Mouse (Mus musculus) intestine, embryonic 15.5 days (tissue): Measurements from ENCODE around the gene Acd. TPM values are rescaled to one million over a fixed set of nuclear protein-coding genes. Genes with fewer than 3 reads are reported as not detected.
A peak's percentile ranks its signal among the peaks of the same experiment; 100 is the strongest.

ENCODE experiments used
- ATAC-seq: fragments of 200-750 bp; cut with Nextera tagmentation; 2 replicates; pipeline ENCODE4 v1.8.0; 2017; ENCODE audit warnings: moderate TSS enrichment, moderate library complexity
- H3K27ac ChIP-seq: fragments of 300-500 bp; sonication (generic); 2 replicates; pipeline ENCODE4 v1.5.1; 2015; ENCODE audit warnings: mild to moderate bottlenecking, inconsistent platforms
- H3K27me3 ChIP-seq: fragments of 300-500 bp; sonication (generic); replicated peaks from 2 replicates; pipeline ENCODE4 v1.6.1; 2015; ENCODE audit warnings: inconsistent platforms
- H3K36me3 ChIP-seq: fragments of 300-500 bp; sonication (generic); 2 replicates; pipeline ENCODE4 v1.6.1; 2015; ENCODE audit warnings: inconsistent platforms
- H3K4me1 ChIP-seq: fragments of 300-500 bp; sonication (generic); replicated peaks from 2 replicates; pipeline ENCODE4 v1.6.1; 2015; ENCODE audit warnings: inconsistent platforms
- H3K4me2 ChIP-seq: fragments of 300-500 bp; sonication (generic); replicated peaks from 2 replicates; pipeline ENCODE4 v1.6.1; 2015; ENCODE audit warnings: mild to moderate bottlenecking, inconsistent platforms
- H3K4me3 ChIP-seq: fragments of 300-500 bp; sonication (generic); replicated peaks from 2 replicates; pipeline ENCODE4 v1.5.1; 2015; ENCODE audit warnings: inconsistent platforms
- H3K9ac ChIP-seq: fragments of 300-500 bp; sonication (generic); 2 replicates; pipeline ENCODE4 v1.6.1; 2015; ENCODE audit warnings: inconsistent platforms
- H3K9me3 ChIP-seq: fragments of 300-500 bp; sonication (generic); 2 replicates; pipeline ENCODE4 v1.6.1; 2016; ENCODE audit warnings: inconsistent platforms
- WGBS: fragments of 180-500 bp; shearing (Covaris S2); methylation state at CpG from one replicate; pipeline ENCODE4 v1.1.7; 2015; 5-methylcytosine and 5-hydroxymethylcytosine counted together
- polyA plus RNA-seq: library from polyadenylated mRNA; unstranded; fragments of >200 nt; fragmentation: Nextera tagmentation; extraction: Ambion mirVana; gene quantifications from 2 replicates; pipeline ENCODE4 v1.2.1, GENCODE M21; 2015

Acd gene
- polyA plus RNA-seq, 1 experiment from 2014 or later: 46.1 TPM

DNA sequence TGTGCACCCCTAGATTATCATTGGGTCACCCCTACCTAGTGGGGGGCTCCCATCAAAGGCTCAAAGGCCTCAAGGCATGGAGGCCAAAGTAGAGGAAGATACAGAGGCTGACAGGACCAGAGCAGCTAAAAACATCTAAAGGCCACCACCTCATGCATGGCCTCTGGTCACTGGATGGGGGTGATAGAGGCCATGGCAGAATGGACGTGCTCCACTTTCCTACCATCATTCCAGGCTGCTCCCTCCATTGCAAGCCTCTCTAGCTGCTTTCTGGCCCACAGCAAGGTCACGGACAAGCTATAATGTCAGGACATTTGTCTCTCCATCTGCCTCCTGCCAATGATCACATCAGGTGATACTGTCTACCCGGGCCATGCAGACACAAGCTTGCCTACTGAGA is 11.4 kb upstream of the Acd start:
- Histone ChIP-seq H3K27me3 (no peaks in the 10 kb centered on the region), H3K27ac (no peak overlapping the region), H3K9ac (no peak overlapping the region), H3K9me3 (no peaks in the 10 kb centered on the region), H3K36me3 (no peaks in the 10 kb centered on the region), H3K4me3 (no peak overlapping the region), H3K4me1 (peaks cover 6% of the 10 kb centered on the region; the same call in 1 of the 2 replicates), H3K4me2 (no peak overlapping the region)
- 80% methylated on average over 3 of the region's 3 CpGs for WGBS
- ATAC-seq: no peak

DNA sequence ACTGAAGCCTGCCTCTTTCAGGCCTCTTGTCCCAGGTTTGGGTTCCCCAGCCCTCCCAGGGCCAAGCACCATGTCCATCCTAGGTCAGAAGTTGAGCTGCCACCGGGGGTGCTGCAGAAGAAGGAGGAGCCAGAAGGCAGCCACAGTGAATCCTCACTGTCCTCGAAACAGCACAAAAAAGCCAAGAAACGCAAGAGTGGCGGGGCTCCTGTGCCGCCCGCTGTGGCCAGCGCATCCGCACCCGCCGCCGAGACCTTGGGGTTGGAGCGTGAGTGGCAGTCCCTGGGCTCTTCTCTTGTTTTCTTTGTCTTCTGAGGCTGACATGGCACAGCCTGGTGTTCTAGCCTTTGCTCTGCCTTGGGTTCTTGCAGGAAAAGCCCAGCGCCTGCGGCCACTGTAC is 8.4 kb upstream of the Acd start:
- Histone ChIP-seq H3K36me3 (0 out of 2 replicates have a peak, but pooled peaks cover 2% of the 10 kb centered on the region), H3K4me2 (no peak overlapping the region), H3K27me3 (no peaks in the 10 kb centered on the region), H3K4me3 (no peak overlapping the region), H3K27ac (no peak overlapping the region), H3K4me1 (peaks cover 9% of the 10 kb centered on the region; the same call in 1 of the 2 replicates), H3K9me3 (no peaks in the 10 kb centered on the region), H3K9ac (no peak overlapping the region)
- 73% methylated on average over 14 of the region's 14 CpGs for whole genome bisulfite sequencing
- ATAC-seq: no peak

DNA sequence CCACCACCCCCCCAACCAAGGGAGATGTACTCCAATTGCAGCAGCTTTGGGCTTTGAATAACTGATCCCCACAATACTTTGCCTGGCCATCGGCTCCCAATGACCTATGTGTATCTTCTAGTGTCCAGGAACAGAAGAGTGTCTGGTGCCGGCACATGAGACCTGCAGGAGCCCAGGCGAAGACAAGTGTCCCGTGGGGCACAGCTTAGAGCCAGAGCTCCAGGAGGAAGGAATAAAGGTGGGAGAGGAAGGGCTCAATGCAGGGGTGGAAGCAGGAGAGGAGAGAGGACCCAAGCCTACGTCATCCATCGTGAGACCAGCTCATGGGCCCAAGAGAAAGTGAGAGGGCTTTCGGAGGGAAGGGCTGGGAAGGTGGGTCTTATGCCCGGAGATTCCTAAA is 7.8 kb upstream of the Acd start:
- Histone ChIP-seq H3K9me3 (no peaks in the 10 kb centered on the region), H3K4me1 (peaks cover 9% of the 10 kb centered on the region; the same call in 1 of the 2 replicates), H3K36me3 (peaks cover 7% of the 10 kb centered on the region; the same call in 1 of the 2 replicates), H3K9ac (no peak overlapping the region), H3K4me3 (no peak overlapping the region), H3K27ac (no peak overlapping the region), H3K27me3 (no peaks in the 10 kb centered on the region), H3K4me2 (no peak overlapping the region)
- ATAC-seq: no peak
- 92% methylated on average over 8 of the region's 8 CpGs for WGBS

DNA sequence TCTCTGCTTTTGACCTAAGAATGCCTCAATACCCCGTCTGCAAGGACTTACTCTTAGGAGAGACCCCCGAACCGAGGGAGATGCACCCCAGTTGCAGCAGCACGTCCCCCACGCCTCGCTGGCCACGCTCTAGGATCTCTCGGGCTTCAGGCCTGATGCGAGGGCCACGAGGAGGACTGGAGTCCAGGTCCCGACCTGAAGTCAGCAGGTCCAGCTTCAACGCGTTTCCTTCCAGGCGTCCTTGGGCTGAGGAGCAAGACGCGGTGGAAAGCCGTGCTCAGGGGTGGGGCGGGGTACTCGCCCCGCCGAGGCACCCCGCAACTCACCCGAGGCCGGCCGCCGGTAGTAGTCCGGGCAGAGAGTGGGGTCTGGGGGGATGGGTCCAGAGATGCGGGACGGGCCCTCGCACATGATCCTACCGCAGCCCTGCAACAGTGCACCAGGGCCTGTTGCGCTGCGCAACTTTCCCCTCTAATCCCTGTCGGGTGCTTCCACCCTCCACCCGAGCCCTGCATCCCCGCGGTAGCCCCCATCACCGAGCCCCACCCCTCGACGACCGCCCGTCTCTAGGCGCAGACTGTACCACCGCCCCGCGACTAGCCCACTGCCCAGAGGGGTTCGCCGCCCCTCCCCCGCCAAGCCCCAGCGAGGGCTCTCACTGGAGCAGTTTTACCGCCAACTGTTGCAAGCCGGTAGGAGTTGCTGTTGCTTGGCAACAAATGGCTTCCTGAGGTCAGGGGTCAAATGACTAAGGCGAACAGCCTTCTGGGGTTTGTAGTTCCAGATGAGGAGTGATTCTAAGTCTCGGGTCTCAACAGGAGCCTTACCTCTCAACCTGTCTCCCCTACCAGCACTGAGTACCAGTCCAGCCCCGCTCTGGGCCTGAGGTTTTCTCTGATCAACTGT is 6.8 kb upstream of the Acd start, which contains the start of the genes 4933405L10Rik and Enkd1:
Gene 4933405L10Rik (plus strand): TSS at position 158 of the 906 bp plus-strand sequence.
Gene Enkd1 (minus strand): TSS at position 713 of the 906 bp plus-strand sequence.
- Histone ChIP-seq H3K27me3 (no peaks in the 10 kb centered on the region), H3K9ac (peak within 1 kb of the TSS; percentile 57), H3K36me3 (peaks cover 10% of the 10 kb centered on the region; the same call in 1 of the 2 replicates), H3K27ac (no peak within 1 kb of the TSS), H3K4me1 (peaks cover 9% of the 10 kb centered on the region; the same call in 1 of the 2 replicates), H3K4me2 (peak within 1 kb of the TSS; percentile 98), H3K9me3 (no peaks in the 10 kb centered on the region), H3K4me3 (peak within 1 kb of the TSS; percentile 78)
- WGBS: under 1% methylated on average over 55 of the region's 55 CpGs
- peak; percentile 84 for ATAC-seq

DNA sequence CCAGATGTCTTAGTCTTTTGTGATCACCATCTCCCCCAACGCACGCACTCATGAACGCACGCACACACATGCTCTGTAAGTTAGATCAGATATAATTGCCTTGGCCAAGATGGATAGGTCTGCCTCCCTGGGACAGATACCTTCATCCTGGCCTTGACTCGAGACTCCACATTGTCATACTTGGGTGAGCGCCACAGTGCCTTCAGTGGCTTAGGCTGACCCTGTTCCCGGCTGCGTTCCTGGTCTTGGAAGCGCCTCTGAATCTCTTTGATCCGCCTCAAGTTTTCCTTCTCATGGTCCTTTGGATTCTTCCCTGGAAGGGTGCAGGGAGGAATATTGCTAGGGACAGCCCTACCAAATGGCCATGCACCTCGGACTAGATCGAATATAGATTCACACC is 5.5 kb upstream of the Acd start:
- no peak overlapping the region for H3K4me2 ChIP-seq

DNA sequence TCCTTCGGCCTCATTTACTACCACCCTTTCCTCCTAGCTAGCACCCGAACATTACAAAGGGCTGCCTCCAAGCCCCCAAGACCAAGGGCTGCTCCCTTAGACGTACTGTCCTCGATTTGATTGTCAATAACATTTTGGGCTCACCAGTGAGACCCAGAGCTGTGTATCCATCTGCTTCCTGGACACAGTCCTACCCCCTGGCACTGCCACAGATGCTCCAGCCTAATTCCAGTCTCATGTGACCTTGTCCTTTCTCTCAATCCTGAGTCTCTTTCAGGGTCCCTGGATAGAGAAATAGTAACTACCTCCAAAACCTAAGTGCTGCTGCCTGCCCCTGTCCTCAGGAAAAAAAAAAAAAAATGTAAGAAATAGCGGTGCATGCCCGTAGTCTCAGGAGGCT is 4.1 kb upstream of the Acd start:
- H3K9me3 ChIP-seq: no peaks in the 10 kb centered on the region
- no peak overlapping the region for H3K27ac ChIP-seq
- H3K27me3 ChIP-seq: no peaks in the 10 kb centered on the region
- H3K36me3 ChIP-seq: peaks cover 10% of the 10 kb centered on the region; the same call in 1 of the 2 replicates
- H3K4me2 ChIP-seq: no peak overlapping the region
- ATAC-seq: no peak
- H3K4me1 ChIP-seq: peaks cover 20% of the 10 kb centered on the region
- no peak overlapping the region for H3K9ac ChIP-seq
- 92% methylated on average over 6 of the region's 6 CpGs for WGBS
- no peak overlapping the region for H3K4me3 ChIP-seq

More for the DNA sequence above, 5.5 kb upstream of the Acd start:
- Histone ChIP-seq H3K36me3 (peaks cover 10% of the 10 kb centered on the region; the same call in 1 of the 2 replicates), H3K4me3 (no peak overlapping the region), H3K4me1 (peaks cover 16% of the 10 kb centered on the region), H3K9ac (no peak overlapping the region), H3K9me3 (no peaks in the 10 kb centered on the region), H3K27me3 (no peaks in the 10 kb centered on the region), H3K27ac (no peak overlapping the region)
- ATAC-seq: no peak
- 83% methylated on average over 12 of the region's 12 CpGs for WGBS

DNA sequence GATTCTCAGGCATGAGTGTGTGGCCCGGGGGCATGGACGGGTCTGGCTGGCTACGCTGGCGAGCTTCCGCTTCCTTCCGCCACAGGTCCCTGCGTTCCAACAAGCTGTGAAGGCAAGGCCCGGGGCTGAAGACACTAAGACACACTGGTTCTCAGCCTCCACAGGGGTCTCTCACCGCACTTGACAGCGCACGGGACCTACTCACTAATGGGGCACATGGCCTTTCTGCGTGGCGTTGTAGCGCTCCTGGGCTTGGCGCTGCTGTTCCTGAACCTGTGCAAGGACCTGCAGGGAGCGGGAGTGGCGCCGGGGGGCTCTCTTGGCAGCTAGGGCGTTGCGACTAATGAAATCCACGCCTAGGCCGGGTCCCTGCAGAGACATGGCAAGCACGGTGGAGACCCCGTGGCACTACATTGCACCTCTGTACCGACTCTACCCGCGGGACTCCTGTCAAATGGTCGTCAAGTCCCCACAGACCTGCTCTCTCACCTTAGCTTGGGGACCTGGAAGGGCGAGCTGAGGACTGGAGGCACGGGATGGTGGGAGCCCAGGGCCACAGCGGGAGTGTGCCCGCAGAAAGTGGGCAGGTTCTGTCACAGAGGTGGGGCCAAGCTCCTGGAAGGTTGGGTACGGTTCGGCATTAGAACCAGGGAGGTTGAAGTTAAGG is 3.4 kb upstream of the Acd start:
- Histone ChIP-seq H3K4me3 (no peak overlapping the region), H3K27ac (no peak overlapping the region), H3K27me3 (no peaks in the 10 kb centered on the region), H3K4me1 (peaks cover 24% of the 10 kb centered on the region), H3K36me3 (peaks cover 10% of the 10 kb centered on the region; the same call in 1 of the 2 replicates), H3K9ac (no peak overlapping the region), H3K9me3 (no peaks in the 10 kb centered on the region), H3K4me2 (no peak overlapping the region)
- 94% methylated on average over 34 of the region's 34 CpGs for WGBS
- no peak for ATAC-seq

DNA sequence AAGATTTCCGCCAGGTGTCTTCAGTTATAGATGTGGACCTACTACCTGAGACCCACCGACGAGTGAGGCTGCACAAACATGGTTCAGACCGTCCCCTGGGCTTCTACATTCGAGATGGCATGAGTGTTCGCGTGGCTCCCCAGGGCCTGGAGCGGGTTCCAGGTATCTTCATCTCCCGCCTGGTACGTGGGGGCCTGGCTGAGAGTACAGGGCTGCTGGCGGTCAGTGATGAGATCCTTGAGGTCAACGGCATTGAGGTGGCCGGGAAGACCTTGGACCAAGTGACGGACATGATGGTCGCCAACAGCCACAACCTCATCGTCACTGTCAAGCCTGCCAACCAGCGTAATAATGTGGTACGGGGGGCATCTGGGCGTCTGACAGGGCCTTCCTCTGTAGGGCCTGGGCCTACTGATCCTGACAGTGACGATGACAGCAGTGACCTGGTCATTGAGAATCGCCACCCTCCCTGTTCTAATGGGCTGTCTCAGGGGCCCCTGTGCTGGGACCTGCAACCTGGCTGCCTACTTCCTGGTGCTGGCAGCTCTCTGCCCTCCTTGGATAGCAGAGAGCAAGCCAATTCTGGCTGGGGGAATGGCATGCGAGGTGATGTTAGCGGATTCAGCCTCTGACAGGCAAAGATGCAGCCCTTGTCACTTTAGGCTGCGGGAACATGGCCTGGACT is 2.0 kb upstream of the Acd start:
- Histone ChIP-seq H3K27ac (no peak overlapping the region), H3K4me3 (no peak overlapping the region), H3K9me3 (no peaks in the 10 kb centered on the region), H3K36me3 (peaks cover 10% of the 10 kb centered on the region; the same call in 1 of the 2 replicates), H3K4me2 (no peak overlapping the region), H3K9ac (no peak overlapping the region), H3K4me1 (peaks cover 21% of the 10 kb centered on the region), H3K27me3 (no peaks in the 10 kb centered on the region)
- ATAC-seq: no peak
- WGBS: 90% methylated on average over 24 of the region's 24 CpGs

DNA sequence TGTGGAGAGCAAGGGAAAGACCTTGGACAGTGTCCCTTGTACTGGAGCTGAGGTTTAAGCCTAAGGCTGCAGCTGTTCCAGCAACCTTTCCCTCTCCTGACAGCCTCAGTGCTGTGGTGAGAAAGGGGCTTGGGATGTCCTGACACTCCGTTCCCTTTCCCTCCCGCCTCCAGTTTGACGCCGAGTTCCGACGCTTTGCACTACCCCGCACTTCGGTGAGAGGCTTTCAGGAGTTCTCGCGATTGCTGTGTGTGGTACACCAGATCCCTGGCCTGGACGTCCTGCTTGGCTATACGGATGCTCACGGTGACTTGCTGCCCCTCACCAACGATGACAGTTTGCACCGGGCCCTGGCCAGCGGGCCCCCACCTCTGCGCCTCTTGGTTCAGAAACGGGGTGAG is 1.1 kb upstream of the Acd start:
- peak overlapping the region; percentile 46 for H3K9ac ChIP-seq
- peak overlapping the region; percentile 64 for H3K4me3 ChIP-seq

DNA sequence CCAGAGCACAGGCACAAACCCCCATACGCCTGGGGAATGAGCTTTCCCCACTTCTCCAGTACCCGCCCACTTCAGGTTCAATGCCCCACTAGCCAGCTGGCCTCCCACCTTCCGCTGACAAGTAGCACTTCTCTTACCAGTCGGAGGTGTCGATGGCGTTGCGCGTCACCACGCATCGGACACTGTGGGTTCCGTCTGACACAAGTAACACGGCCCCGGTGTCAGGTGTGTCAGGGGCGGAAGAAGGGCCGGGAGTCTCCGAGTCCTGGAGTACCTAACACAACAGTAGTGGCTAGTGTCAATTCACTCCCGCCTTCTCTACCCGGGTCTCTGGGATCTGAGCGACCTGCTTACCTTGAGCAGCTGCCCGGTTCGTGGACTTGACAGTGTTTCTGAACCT is 336 bp downstream of the Acd start:
- H3K9ac ChIP-seq: peak overlapping the region; percentile 48
- no peaks in the 10 kb centered on the region for H3K9me3 ChIP-seq
- H3K27me3 ChIP-seq: no peaks in the 10 kb centered on the region
- WGBS: under 1% methylated on average over 21 of the region's 21 CpGs
- peak overlapping the region; percentile 93 for H3K4me2 ChIP-seq
- peak overlapping the region; percentile 93; the same call in 1 of the 2 replicates for H3K27ac ChIP-seq
- peaks cover 14% of the 10 kb centered on the region for H3K4me1 ChIP-seq
- peaks cover 15% of the 10 kb centered on the region; the same call in 1 of the 2 replicates for H3K36me3 ChIP-seq
- H3K4me3 ChIP-seq: peak overlapping the region; percentile 64
- ATAC-seq: peak; percentile 68

More for the DNA sequence above, 1.1 kb upstream of the Acd start:
- 43% methylated on average over 18 of the region's 18 CpGs for WGBS
- Histone ChIP-seq H3K9me3 (no peaks in the 10 kb centered on the region), H3K27me3 (no peaks in the 10 kb centered on the region), H3K27ac (peak overlapping the region; percentile 18; the same call in 1 of the 2 replicates), H3K4me1 (peaks cover 15% of the 10 kb centered on the region), H3K4me2 (peak overlapping the region; percentile 93), H3K36me3 (peaks cover 15% of the 10 kb centered on the region; the same call in 1 of the 2 replicates)
- peak; percentile 7; the same call in 1 of the 2 replicates for ATAC-seq

DNA sequence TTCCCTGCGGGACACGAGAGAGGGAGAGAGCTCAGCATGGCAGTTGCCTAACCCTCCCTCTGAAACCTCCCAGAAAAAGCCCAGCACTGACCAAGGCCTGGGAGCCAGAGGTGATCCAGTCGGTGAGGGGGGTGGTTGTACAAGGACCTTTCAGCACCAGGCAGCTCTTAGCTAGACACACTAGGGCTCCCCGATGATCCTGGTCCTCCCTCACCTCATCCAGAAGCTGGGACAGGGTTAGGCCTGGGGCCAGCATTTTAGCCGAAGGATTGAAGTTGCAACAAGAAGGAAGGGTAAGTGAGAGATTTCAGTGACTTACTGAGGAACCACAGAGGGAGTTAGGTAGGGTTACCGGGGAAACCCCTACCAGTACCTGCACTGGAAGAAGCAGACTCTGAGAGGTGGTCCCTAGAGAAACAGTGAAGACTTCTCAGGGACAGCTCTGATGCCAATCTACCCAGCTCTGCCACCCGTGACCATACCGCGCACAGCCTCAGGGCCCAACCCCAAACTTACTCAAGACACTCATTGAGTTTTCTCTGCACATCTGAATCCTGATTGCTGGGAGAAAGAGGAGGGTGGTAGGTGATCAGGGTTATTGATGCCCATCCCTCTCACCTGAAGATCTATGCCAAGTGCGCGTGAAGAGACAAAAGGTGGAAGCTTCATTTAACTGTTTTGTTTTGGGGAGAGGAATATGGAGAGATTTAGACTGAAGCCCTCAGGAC is 1.2 kb downstream of the Acd start:
- peak overlapping the region; percentile 48; the same call in 1 of the 2 replicates for H3K9ac ChIP-seq
- peaks cover 14% of the 10 kb centered on the region for H3K4me1 ChIP-seq
- no peak overlapping the region for H3K27ac ChIP-seq
- ATAC-seq: no peak
- H3K4me3 ChIP-seq: peak overlapping the region; percentile 64
- peak overlapping the region; percentile 93 for H3K4me2 ChIP-seq
- no peaks in the 10 kb centered on the region for H3K9me3 ChIP-seq
- 91% methylated on average over 11 of the region's 11 CpGs for WGBS
- peaks cover 15% of the 10 kb centered on the region; the same call in 1 of the 2 replicates for H3K36me3 ChIP-seq
- 0 out of 2 replicates have a peak, but pooled peaks cover 2% of the 10 kb centered on the region for H3K27me3 ChIP-seq
